Mouse (Mus musculus) embryonic facial prominence, embryonic 13.5 days (tissue): ENCODE measurements around the gene Pde4d. TPM values are rescaled to one million over a fixed set of nuclear protein-coding genes. Genes with fewer than 3 reads are reported as not detected.
A peak's percentile ranks its signal among the peaks of the same experiment; 100 is the strongest.

Experiments
- ATAC-seq: fragments of 200-750 bp; cut with Nextera tagmentation; 2 replicates; pipeline ENCODE4 v1.8.0; 2017; ENCODE audit warnings: low read depth; ENCODE audit not compliant: insufficient number of reproducible peaks, insufficient read depth, low FRiP score, low TSS enrichment
- H3K27ac ChIP-seq: fragments of 300-500 bp; sonication (generic); 2 replicates; pipeline ENCODE4 v1.5.1; 2015; ENCODE audit warnings: moderate library complexity, mild to moderate bottlenecking, inconsistent platforms
- H3K27me3 ChIP-seq: fragments of 300-500 bp; sonication (generic); 2 replicates; pipeline ENCODE4 v1.6.1; 2015; ENCODE audit warnings: mild to moderate bottlenecking, inconsistent platforms
- H3K36me3 ChIP-seq: fragments of 300-500 bp; sonication (generic); 2 replicates; pipeline ENCODE4 v1.6.1; 2015; ENCODE audit warnings: mild to moderate bottlenecking, inconsistent platforms
- H3K4me1 ChIP-seq: fragments of 300-500 bp; sonication (generic); 2 replicates; pipeline ENCODE4 v1.6.1; 2015; ENCODE audit warnings: inconsistent platforms
- H3K4me2 ChIP-seq: fragments of 300-500 bp; sonication (generic); 2 replicates; pipeline ENCODE4 v1.6.1; 2015; ENCODE audit warnings: moderate library complexity, mild to moderate bottlenecking, inconsistent platforms
- H3K4me3 ChIP-seq: fragments of 300-500 bp; sonication (generic); 2 replicates; pipeline ENCODE4 v1.5.1; 2015; ENCODE audit warnings: mild to moderate bottlenecking, inconsistent platforms
- H3K9ac ChIP-seq: fragments of 300-500 bp; sonication (generic); 2 replicates; pipeline ENCODE4 v1.6.1; 2015; ENCODE audit warnings: mild to moderate bottlenecking, inconsistent platforms
- H3K9me3 ChIP-seq: fragments of 300-500 bp; sonication (generic); 2 replicates; pipeline ENCODE4 v1.6.1; 2016; ENCODE audit warnings: inconsistent platforms
- WGBS: fragments of 180-500 bp; shearing (Covaris S2); methylation state at CpG from one replicate; pipeline ENCODE4 v1.1.7; 2015; ENCODE audit warnings: mixed read lengths; 5-methylcytosine and 5-hydroxymethylcytosine counted together
- polyA plus RNA-seq: library from polyadenylated mRNA; unstranded; fragments of >200 nt; fragmentation: Nextera tagmentation; extraction: Ambion mirVana; gene quantifications from 2 replicates; pipeline ENCODE4 v1.2.1, GENCODE M21; 2015

Pde4d gene
- polyA plus RNA-seq, 1 experiment from 2014 or later: 22.9 TPM

DNA sequence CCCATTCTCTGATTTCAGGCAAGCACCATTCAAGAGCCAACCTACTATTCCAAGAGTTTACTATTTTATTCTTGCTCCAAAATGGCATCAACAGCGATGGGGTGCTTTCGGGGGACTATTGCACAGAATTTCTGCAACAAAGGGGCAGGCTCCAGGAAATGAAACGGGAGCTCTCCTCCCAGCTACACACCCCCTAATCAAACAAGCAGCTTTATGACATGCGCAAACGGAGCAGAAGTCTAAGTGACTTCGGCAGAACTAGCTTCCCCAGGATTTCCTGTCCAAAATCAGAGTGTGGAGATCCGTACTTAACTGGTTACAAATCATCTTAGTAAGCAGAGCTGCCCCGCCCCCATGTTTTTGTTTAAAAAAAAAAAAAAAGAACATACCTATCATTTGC, 990.6 kb downstream of the Pde4d start:
- Histone ChIP-seq H3K9ac (peak overlapping the region; percentile 74), H3K36me3 (no peaks in the 10 kb centered on the region), H3K27me3 (no peaks in the 10 kb centered on the region), H3K27ac (peak overlapping the region; percentile 93), H3K4me1 (peaks cover 14% of the 10 kb centered on the region), H3K4me3 (peak overlapping the region; percentile 56), H3K4me2 (peak overlapping the region; percentile 85), H3K9me3 (no peaks in the 10 kb centered on the region)
- WGBS: under 1% methylated on average over 8 of the region's 8 CpGs
- peak; percentile 90 for ATAC-seq

DNA sequence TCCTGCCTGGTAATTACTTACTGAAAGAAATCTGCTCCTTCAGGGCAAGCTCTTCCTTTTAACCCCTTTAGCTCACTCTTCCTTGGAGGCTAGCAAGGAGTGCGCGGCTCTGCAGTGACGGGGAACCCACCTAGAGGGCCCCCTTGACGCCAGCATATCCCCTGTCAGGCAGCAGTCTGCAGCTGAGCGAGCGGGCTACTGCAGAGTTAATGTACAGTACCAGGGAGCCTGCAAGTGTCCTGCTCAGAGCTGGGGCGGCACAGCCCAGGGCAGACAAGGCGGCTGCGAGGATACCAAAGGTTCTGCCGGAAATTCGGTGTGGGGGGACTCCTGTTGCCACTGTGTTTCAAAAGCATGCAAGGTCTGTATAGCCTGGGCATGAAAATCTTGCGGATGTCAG, 991.1 kb downstream of the Pde4d start:
- peak; percentile 97 for ATAC-seq
- H3K27me3 ChIP-seq: no peaks in the 10 kb centered on the region
- H3K4me1 ChIP-seq: peaks cover 14% of the 10 kb centered on the region
- WGBS: 1% methylated on average over 12 of the region's 12 CpGs
- no peaks in the 10 kb centered on the region for H3K36me3 ChIP-seq
- H3K9ac ChIP-seq: peak overlapping the region; percentile 74
- H3K27ac ChIP-seq: peak overlapping the region; percentile 93
- no peaks in the 10 kb centered on the region for H3K9me3 ChIP-seq
- H3K4me3 ChIP-seq: peak overlapping the region; percentile 56
- H3K4me2 ChIP-seq: peak overlapping the region; percentile 85

DNA sequence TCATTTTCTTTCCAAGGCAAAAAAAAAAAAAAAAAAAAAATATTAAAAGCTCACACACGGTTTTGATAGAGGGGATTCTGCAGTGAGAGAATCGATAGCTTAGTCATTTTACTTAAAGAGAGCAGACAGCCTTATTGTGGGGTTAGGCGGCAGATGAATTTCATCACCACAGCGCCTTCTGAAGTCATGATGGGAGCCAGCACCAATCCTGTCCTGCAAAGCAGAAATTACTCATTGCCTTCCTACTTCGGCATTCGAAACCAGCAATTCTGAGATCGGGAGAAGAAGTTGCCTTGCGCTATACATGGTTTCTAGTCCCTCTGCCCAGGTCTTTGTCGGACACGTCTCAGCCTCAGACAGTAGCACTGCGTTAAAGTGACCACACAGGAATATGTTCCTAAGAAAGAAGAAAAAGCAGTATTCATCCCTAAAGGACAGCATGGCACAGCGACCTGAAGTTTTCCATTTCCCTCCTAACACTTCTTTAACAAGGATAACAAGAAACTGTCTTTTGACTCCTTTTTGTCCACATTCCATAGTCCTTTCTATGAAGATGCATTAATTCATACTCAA, 991.7 kb downstream of the Pde4d start:
- WGBS: 11% methylated on average over 12 of the region's 12 CpGs
- peaks cover 14% of the 10 kb centered on the region for H3K4me1 ChIP-seq
- H3K4me3 ChIP-seq: peak overlapping the region; percentile 56
- H3K9ac ChIP-seq: peak overlapping the region; percentile 74
- H3K9me3 ChIP-seq: no peaks in the 10 kb centered on the region
- H3K27ac ChIP-seq: peak overlapping the region; percentile 93; the same call in 1 of the 2 replicates
- no peak for ATAC-seq
- H3K36me3 ChIP-seq: no peaks in the 10 kb centered on the region
- peak overlapping the region; percentile 85 for H3K4me2 ChIP-seq
- H3K27me3 ChIP-seq: no peaks in the 10 kb centered on the region

DNA sequence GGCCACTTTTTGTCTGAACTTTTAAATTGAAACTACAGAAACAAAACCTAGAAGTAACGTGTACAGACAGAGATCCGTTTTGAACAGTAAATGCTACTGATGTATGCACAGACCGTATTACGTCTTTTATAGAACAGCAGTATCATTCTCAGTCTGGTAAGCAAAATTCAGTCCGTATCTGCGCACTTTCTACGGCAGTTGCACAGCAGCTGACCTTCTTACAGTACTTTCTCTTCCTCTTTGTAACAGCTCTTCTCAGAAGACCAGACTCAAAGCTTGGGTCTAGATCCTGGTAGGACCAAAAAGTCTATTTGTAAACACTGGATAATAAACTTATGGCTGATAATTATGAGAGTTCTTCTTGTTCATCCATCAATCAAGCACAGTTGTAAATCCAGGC, 996.4 kb downstream of the Pde4d start:
- no peaks in the 10 kb centered on the region for H3K27me3 ChIP-seq
- ATAC-seq: no peak

DNA sequence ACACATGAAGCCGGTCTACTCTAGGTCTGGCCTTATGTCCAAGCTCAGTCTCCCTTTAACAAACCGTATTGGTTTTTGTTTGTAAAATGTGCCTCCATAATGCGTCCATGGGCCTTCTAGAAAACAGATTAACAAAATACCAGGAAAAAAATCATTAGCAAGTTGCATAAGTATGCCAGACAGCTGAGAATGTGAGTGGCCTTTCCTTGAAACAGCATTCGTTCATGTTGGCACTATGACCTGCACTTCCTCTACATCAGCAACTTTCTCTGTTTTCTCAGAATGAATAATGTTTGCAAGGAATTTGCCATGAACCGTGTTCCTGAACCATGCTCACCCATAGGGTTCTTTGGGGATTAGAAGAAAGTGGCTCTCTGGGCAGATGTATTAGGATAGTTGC, 998.4 kb downstream of the Pde4d start:
- Histone ChIP-seq H3K27me3 (no peaks in the 10 kb centered on the region), H3K4me1 (peaks cover 4% of the 10 kb centered on the region; the same call in 1 of the 2 replicates), H3K4me3 (no peak overlapping the region), H3K4me2 (no peak overlapping the region), H3K9me3 (no peaks in the 10 kb centered on the region), H3K36me3 (no peaks in the 10 kb centered on the region), H3K9ac (no peak overlapping the region), H3K27ac (no peak overlapping the region)
- WGBS: 83% methylated on average over 5 of the region's 5 CpGs
- no peak for ATAC-seq

More for the DNA sequence above, 996.4 kb downstream of the Pde4d start:
- peaks cover 8% of the 10 kb centered on the region for H3K4me1 ChIP-seq
- H3K4me2 ChIP-seq: no peak overlapping the region
- no peak overlapping the region for H3K9ac ChIP-seq
- H3K36me3 ChIP-seq: no peaks in the 10 kb centered on the region
- WGBS: 82% methylated on average over 7 of the region's 7 CpGs
- H3K4me3 ChIP-seq: no peak overlapping the region
- H3K27ac ChIP-seq: no peak overlapping the region
- no peaks in the 10 kb centered on the region for H3K9me3 ChIP-seq

DNA sequence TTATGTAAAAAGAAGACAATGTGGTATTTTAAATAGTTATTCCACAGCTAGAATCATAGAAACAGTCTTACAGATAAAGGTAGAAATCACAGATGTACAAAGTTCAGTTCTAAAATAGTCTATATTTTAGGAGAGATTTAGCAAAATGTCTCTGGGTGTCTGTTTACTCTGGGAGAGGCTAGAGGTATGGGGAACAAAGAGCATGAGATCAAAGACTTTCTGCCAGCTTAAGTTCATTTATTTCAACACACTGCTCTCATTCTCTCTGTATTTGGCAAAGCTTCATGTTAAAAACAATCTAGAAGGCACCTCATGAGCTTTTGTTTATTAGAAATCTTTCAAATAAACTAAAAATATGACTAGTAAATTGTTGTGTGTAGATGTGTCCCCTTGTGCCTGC, 1024.6 kb downstream of the Pde4d start:
- no peaks in the 10 kb centered on the region for H3K36me3 ChIP-seq
- no peak overlapping the region for H3K27ac ChIP-seq
- no peak overlapping the region for H3K4me3 ChIP-seq
- H3K4me2 ChIP-seq: no peak overlapping the region
- no peak overlapping the region for H3K9ac ChIP-seq
- peaks cover 10% of the 10 kb centered on the region; the same call in 1 of the 2 replicates for H3K4me1 ChIP-seq
- no peaks in the 10 kb centered on the region for H3K9me3 ChIP-seq
- no peak for ATAC-seq
- H3K27me3 ChIP-seq: no peaks in the 10 kb centered on the region

DNA sequence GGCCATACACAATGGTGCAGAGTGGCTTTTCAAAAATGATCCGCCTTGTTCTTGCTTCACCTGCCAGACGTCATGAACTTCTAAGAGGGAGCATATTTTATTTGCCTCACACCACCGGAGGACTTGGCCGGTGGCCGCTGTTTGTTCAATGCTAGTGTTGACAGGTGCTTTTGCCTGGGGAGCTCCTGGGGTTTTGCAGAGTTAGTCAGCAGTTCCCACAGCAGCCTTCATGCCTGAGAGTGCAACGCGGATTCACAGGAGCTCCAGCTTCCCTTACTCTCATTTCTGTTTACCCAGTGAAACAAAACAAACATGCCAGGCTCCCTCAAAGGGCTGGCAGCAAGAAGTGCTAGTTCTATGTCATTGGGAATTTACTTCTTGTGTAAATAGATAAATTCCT, 1031.7 kb downstream of the Pde4d start:
- Histone ChIP-seq H3K4me1 (peaks cover 11% of the 10 kb centered on the region), H3K9ac (no peak overlapping the region), H3K36me3 (no peaks in the 10 kb centered on the region), H3K4me3 (no peak overlapping the region), H3K9me3 (no peaks in the 10 kb centered on the region), H3K27ac (no peak overlapping the region), H3K27me3 (no peaks in the 10 kb centered on the region), H3K4me2 (no peak overlapping the region)
- ATAC-seq: no peak
- 55% methylated on average over 7 of the region's 7 CpGs for WGBS

DNA sequence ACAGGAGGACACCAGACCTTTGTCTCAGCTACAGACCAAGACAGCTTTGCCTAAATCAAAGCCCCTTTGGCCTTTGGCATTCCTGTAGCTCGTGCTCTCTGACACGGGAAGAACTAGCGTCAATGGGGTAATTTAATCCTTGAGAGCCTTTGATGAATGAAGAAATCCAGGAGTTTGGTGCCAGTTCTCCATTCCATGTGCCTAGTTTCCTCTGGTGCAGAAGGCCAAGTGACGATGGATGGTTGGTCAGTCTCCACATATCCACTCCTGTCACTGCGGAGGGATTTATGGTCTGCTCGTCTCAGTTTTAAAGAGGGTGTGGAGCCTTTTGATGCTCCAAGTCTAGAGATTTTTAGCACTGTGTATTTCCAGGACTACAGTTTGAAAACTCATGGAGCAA, 1036.4 kb downstream of the Pde4d start:
- ATAC-seq: no peak
- Histone ChIP-seq H3K9me3 (no peaks in the 10 kb centered on the region), H3K4me2 (no peak overlapping the region), H3K36me3 (no peaks in the 10 kb centered on the region), H3K27ac (no peak overlapping the region), H3K27me3 (no peaks in the 10 kb centered on the region), H3K9ac (no peak overlapping the region), H3K4me1 (peaks cover 7% of the 10 kb centered on the region), H3K4me3 (no peak overlapping the region)
- WGBS: 51% methylated on average over 6 of the region's 6 CpGs

DNA sequence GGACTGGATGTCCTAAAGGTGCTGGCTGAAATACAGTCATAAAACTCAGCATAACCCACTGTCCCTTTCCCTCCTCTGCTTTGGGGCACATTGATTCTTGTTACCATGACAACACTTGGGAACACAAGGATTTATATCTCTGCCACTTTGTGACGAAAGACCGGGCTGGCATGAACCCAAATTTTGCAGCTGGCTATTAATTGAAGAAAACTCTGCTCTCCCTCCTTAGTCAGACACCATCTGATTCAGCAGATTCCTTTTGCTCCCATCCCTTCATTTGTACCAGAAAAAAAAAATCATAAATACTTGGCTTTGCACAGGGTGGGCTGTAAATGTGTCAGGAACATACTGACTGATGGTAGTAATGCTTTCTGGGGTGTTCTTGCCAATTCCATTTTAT, 1037.6 kb downstream of the Pde4d start:
- WGBS: 68% methylated on average over 2 of the region's 2 CpGs
- ATAC-seq: no peak
- no peak overlapping the region for H3K4me2 ChIP-seq
- H3K9me3 ChIP-seq: no peaks in the 10 kb centered on the region
- peaks cover 14% of the 10 kb centered on the region for H3K4me1 ChIP-seq
- H3K27ac ChIP-seq: no peak overlapping the region
- no peaks in the 10 kb centered on the region for H3K27me3 ChIP-seq
- no peak overlapping the region for H3K4me3 ChIP-seq
- no peaks in the 10 kb centered on the region for H3K36me3 ChIP-seq
- H3K9ac ChIP-seq: no peak overlapping the region

DNA sequence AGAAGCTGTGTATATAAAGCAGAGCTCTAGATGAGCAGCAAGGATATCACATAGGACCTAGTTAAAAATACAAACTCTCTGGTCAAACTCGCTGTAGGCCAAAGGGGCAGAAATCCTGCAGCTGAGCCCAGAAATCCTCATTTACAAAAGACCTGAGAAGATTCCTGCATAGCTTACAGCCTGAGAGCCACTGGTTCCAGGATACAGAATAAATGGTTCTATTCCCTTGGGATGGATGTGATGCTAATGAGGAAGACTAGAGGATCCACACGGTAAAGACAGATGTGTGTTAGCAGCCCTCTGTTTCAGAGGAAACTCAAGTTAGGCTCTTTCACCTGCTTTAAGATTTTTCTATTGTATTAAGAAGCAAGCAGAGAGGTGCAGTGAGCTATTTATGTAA, 1041.1 kb downstream of the Pde4d start:
- Histone ChIP-seq H3K27me3 (no peaks in the 10 kb centered on the region), H3K36me3 (no peaks in the 10 kb centered on the region), H3K27ac (no peak overlapping the region), H3K4me2 (no peak overlapping the region), H3K4me3 (no peak overlapping the region), H3K9me3 (no peaks in the 10 kb centered on the region), H3K4me1 (peaks cover 13% of the 10 kb centered on the region), H3K9ac (no peak overlapping the region)
- no peak for ATAC-seq
- WGBS: 45% methylated on average over 2 of the region's 2 CpGs

DNA sequence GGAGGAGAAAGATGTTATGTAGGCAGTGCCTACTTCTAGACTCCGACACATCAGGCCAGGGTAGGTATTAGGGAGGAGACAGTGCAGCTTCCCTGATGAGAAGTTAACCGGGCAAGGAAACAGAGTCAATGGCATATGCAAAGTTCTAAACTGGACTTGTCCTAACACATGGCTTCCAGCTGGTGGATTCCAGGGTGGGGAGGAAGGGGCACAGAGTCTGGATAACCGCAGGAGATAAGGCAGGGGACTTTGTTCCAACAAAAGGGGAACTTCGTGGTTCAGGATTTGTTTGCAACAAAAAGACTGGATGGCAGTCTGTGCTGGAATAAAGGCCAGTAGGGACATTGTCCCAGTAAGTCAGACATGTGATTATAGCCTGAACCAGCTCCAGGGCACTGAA, 1042.1 kb downstream of the Pde4d start:
- 57% methylated on average over 4 of the region's 4 CpGs for WGBS
- no peak overlapping the region for H3K9ac ChIP-seq
- ATAC-seq: no peak
- no peak overlapping the region for H3K4me2 ChIP-seq
- H3K27ac ChIP-seq: no peak overlapping the region
- no peaks in the 10 kb centered on the region for H3K9me3 ChIP-seq
- no peak overlapping the region for H3K4me3 ChIP-seq
- no peaks in the 10 kb centered on the region for H3K36me3 ChIP-seq
- H3K4me1 ChIP-seq: peaks cover 9% of the 10 kb centered on the region
- no peaks in the 10 kb centered on the region for H3K27me3 ChIP-seq

DNA sequence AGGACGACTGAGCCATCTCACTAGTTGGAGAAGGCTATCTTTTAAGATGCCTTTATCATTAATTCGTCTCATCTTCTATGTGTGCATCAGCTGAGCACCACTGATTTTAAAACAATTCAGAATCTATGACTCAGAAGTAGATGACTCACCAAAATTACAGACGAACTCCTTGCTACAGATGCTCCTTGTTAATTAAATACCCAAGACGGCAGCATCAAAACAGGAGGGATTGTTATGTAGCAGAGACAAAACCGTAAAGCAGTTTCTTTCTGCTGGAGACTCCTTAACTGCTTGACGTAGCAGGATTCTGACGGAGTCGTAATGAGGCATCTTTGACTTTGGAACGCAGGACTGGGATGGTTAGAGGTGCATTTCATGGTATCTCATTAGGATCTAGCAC, 1050.6 kb downstream of the Pde4d start:
- H3K27me3 ChIP-seq: no peaks in the 10 kb centered on the region
- H3K4me2 ChIP-seq: no peak overlapping the region
- H3K4me3 ChIP-seq: no peak overlapping the region
- no peak overlapping the region for H3K27ac ChIP-seq
- 75% methylated on average over 9 of the region's 9 CpGs for WGBS
- no peaks in the 10 kb centered on the region for H3K36me3 ChIP-seq
- no peak for ATAC-seq
- peaks cover 3% of the 10 kb centered on the region; the same call in 1 of the 2 replicates for H3K4me1 ChIP-seq
- H3K9ac ChIP-seq: no peak overlapping the region
- no peaks in the 10 kb centered on the region for H3K9me3 ChIP-seq
